Mouse (Mus musculus) urinary bladder, postnatal 14 days (tissue): ENCODE measurements around the gene Cnn3.
A peak's percentile ranks its signal among the peaks of the same experiment; 100 is the strongest.

ENCODE experiments used
- DNase-seq: peaks from one replicate; pipeline ENCODE4 v3.0.0; 2021; ENCODE audit warnings: low spot score

The Cnn3 gene

GRCm38 (mm10) chr3:121425861-121426620, at the start of gene Cnn3:
Gene Cnn3, plus strand, starts transcription at chr3:121426497.
- peak; percentile 93 for DNase-seq

- DNase-seq: no peak
Measured at GRCm38 (mm10) chr3:121378708-121379612, 47.3 kb upstream of the Cnn3 start.

- no peak for DNase-seq
Measured at GRCm38 (mm10) chr3:121379699-121380098, 46.6 kb upstream of the Cnn3 start.

- no peak for DNase-seq
Measured at GRCm38 (mm10) chr3:121387471-121388009, 38.8 kb upstream of the Cnn3 start.

- DNase-seq: no peak
Measured at GRCm38 (mm10) chr3:121389366-121389765, 36.9 kb upstream of the Cnn3 start.

GRCm38 (mm10) chr3:121389860-121390530, 36.3 kb upstream of the Cnn3 start:
- DNase-seq: peak; percentile 13

GRCm38 (mm10) chr3:121390724-121391123, 35.6 kb upstream of the Cnn3 start:
- no peak for DNase-seq

- DNase-seq: peak; percentile 30
Measured at GRCm38 (mm10) chr3:121395588-121396295, 30.6 kb upstream of the Cnn3 start.

GRCm38 (mm10) chr3:121396561-121396960, 29.7 kb upstream of the Cnn3 start:
- no peak for DNase-seq

GRCm38 (mm10) chr3:121397007-121397406, 29.3 kb upstream of the Cnn3 start:
- no peak for DNase-seq

GRCm38 (mm10) chr3:121401384-121401783, 24.9 kb upstream of the Cnn3 start:
- no peak for DNase-seq

GRCm38 (mm10) chr3:121402096-121402495, 24.2 kb upstream of the Cnn3 start:
- DNase-seq: no peak

- no peak for DNase-seq
Measured at GRCm38 (mm10) chr3:121403449-121403848, 22.8 kb upstream of the Cnn3 start.

- DNase-seq: no peak
Measured at GRCm38 (mm10) chr3:121405101-121405500, 21.2 kb upstream of the Cnn3 start.

- DNase-seq: no peak
Measured at GRCm38 (mm10) chr3:121407417-121407816, 18.9 kb upstream of the Cnn3 start.

- DNase-seq: no peak
Measured at GRCm38 (mm10) chr3:121408386-121408785, 17.9 kb upstream of the Cnn3 start.

- DNase-seq: no peak
Measured at GRCm38 (mm10) chr3:121411450-121411849, 14.8 kb upstream of the Cnn3 start.

- no peak for DNase-seq
Measured at GRCm38 (mm10) chr3:121416171-121417154, 9.8 kb upstream of the Cnn3 start.

GRCm38 (mm10) chr3:121417379-121418250, 8.7 kb upstream of the Cnn3 start:
- no peak for DNase-seq
